Mouse (Mus musculus) thymus, adult 2 months (tissue): ENCODE results near the gene Bmpr1a. TPM values are rescaled to one million over a fixed set of nuclear protein-coding genes. Genes with fewer than 3 reads are reported as not detected.

ENCODE experiments used
- DNase-seq: peaks from one replicate; pipeline ENCODE4 v3.0.0; 2021
- H3K27ac ChIP-seq: fragments of 200-500 bp; 2 replicates; pipeline ENCODE4 v1.5.1; 2012; ENCODE audit warnings: low read length, control low read depth; ENCODE audit not compliant: control insufficient read depth, insufficient read depth
- H3K27me3 ChIP-seq: fragments of 200-500 bp; 2 replicates; pipeline ENCODE4 v1.6.1; 2012; ENCODE audit warnings: mild to moderate bottlenecking, low read length, moderate library complexity, mixed read lengths; ENCODE audit not compliant: control insufficient read depth, insufficient read depth
- H3K36me3 ChIP-seq: fragments of 200-500 bp; 2 replicates; pipeline ENCODE4 v1.6.1; 2012; ENCODE audit warnings: mild to moderate bottlenecking, low read length, moderate library complexity; ENCODE audit not compliant: control insufficient read depth, insufficient read depth
- H3K4me1 ChIP-seq: fragments of 200-500 bp; replicated peaks from 2 replicates; pipeline ENCODE4 v1.6.1; 2012; ENCODE audit warnings: low read length; ENCODE audit not compliant: control insufficient read depth, insufficient read depth
- H3K4me3 ChIP-seq: fragments of 200-500 bp; 2 replicates; pipeline ENCODE4 v1.5.1; 2012; ENCODE audit warnings: mild to moderate bottlenecking, low read length, control low read depth, moderate library complexity; ENCODE audit not compliant: control insufficient read depth, insufficient read depth
- CTCF ChIP-seq: fragments of 200-500 bp; IDR thresholded peaks from 2 replicates; pipeline ENCODE4 v1.5.1; 2012; ENCODE audit warnings: mild to moderate bottlenecking, control low read depth, low read length, moderate library complexity, borderline replicate concordance; ENCODE audit not compliant: control insufficient read depth, poor library complexity, insufficient read depth; ENCODE audit errors: extremely low read depth
- POLR2A ChIP-seq: fragments of 200-500 bp; IDR thresholded peaks from 2 replicates; pipeline ENCODE4 v1.6.1; 2012; ENCODE audit warnings: mild to moderate bottlenecking, low read length, control low read depth, moderate library complexity; ENCODE audit not compliant: control insufficient read depth, poor library complexity, insufficient read depth; ENCODE audit errors: extremely low read depth
- WGBS: fragments of 180-500 bp; shearing (Covaris S2); methylation state at CpG from one replicate; pipeline ENCODE4 v1.1.7; 2018; 5-methylcytosine and 5-hydroxymethylcytosine counted together
- polyA plus RNA-seq: library from polyadenylated mRNA; depleted of rRNA; stranded (reverse); fragments of >200 nt; gene quantifications from 2 replicates; pipeline ENCODE4 v1.2.3, GENCODE M21; 2012

Gene Bmpr1a
- polyA plus RNA-seq, 1 experiment = 3.1 TPM

DNA sequence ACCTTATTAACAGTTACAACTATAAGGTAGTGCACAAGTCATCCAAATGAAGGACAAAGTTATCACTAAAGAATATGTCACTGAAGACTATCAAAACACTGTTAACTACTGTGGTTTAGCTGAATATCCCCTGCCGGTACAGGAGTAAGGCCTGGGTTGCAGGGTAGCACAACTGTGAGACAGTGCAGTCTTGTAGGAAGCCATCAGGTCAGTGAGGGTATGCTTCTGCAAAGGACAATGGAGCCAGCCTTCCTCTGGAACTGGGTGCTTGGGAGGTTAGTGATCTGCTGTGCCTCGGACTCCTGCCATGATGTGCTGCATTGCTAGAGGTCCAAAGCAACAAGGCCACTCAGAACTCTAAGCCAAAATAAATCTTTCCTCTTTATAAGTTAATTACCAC, 43.8 kb downstream of the Bmpr1a start:
- no peaks in the 10 kb centered on the region for H3K4me1 ChIP-seq
- H3K27me3 ChIP-seq = no peaks in the 10 kb centered on the region
- H3K27ac ChIP-seq = no peak overlapping the region
- TF ChIP-seq CTCF (no peak), POLR2A (no peak)
- 96% methylated on average over 2 of the region's 2 CpGs for WGBS
- no peaks in the 10 kb centered on the region for H3K36me3 ChIP-seq
- no peak for DNase-seq
- no peak overlapping the region for H3K4me3 ChIP-seq

- Histone ChIP-seq H3K27ac (no peak overlapping the region), H3K36me3 (no peaks in the 10 kb centered on the region), H3K4me1 (no peaks in the 10 kb centered on the region), H3K27me3 (no peaks in the 10 kb centered on the region), H3K4me3 (no peak overlapping the region)
- 90% methylated on average over 1 of the region's 1 CpGs for WGBS
- no peak for TF ChIP-seq CTCF
- no peak for TF ChIP-seq POLR2A
- DNase-seq = no peak
Measured at GRCm38 (mm10) chr14:34458880-34459279, 44.3 kb downstream of the Bmpr1a start.

GRCm38 (mm10) chr14:34454282-34454681, 48.9 kb downstream of the Bmpr1a start:
- 90% methylated on average over 3 of the region's 3 CpGs for WGBS
- H3K4me3 ChIP-seq = no peak overlapping the region
- H3K27me3 ChIP-seq = no peaks in the 10 kb centered on the region
- H3K27ac ChIP-seq = no peak overlapping the region
- no peak for DNase-seq
- H3K4me1 ChIP-seq = no peaks in the 10 kb centered on the region
- H3K36me3 ChIP-seq = no peaks in the 10 kb centered on the region
- TF ChIP-seq POLR2A = no peak
- no peak for TF ChIP-seq CTCF

- no peaks in the 10 kb centered on the region for H3K27me3 ChIP-seq
- H3K27ac ChIP-seq = no peak overlapping the region
- no peaks in the 10 kb centered on the region for H3K4me1 ChIP-seq
- DNase-seq = no peak
- H3K4me3 ChIP-seq = no peak overlapping the region
- no peak for TF ChIP-seq CTCF
- TF ChIP-seq POLR2A = no peak
- no peaks in the 10 kb centered on the region for H3K36me3 ChIP-seq
- 61% methylated on average over 6 of the region's 6 CpGs for WGBS
Measured at GRCm38 (mm10) chr14:34453648-34454047, 49.5 kb downstream of the Bmpr1a start.

DNA sequence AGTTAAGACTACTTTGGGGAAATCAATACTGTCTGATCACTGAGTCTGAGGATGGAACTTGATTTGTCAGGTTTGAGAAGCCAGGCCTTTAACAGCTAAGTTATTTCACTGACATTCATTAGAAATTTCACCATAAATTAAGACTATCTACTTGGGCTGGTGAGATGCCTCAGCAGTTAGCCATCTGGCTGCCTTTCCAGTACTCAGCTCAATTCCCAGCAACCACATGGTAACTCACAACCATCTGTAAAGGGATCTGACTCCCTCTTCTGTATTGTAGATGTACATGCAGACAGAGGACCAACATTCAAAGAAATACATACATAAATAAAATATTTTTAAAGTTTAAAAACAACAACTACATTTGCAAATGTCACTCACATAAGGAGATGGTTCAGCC, 51.3 kb downstream of the Bmpr1a start:
- DNase-seq = no peak
- no peaks in the 10 kb centered on the region for H3K4me1 ChIP-seq
- no peaks in the 10 kb centered on the region for H3K36me3 ChIP-seq
- no peak overlapping the region for H3K27ac ChIP-seq
- H3K4me3 ChIP-seq = no peak overlapping the region
- no peaks in the 10 kb centered on the region for H3K27me3 ChIP-seq
- TF ChIP-seq POLR2A (no peak), CTCF (no peak)

GRCm38 (mm10) chr14:34450451-34450850, 52.7 kb downstream of the Bmpr1a start:
- Histone ChIP-seq H3K27me3 (no peaks in the 10 kb centered on the region), H3K4me3 (no peak overlapping the region), H3K36me3 (no peaks in the 10 kb centered on the region), H3K4me1 (no peaks in the 10 kb centered on the region), H3K27ac (no peak overlapping the region)
- DNase-seq = no peak
- TF ChIP-seq CTCF = no peak
- TF ChIP-seq POLR2A = no peak
- WGBS = 94% methylated on average over 5 of the region's 5 CpGs

DNA sequence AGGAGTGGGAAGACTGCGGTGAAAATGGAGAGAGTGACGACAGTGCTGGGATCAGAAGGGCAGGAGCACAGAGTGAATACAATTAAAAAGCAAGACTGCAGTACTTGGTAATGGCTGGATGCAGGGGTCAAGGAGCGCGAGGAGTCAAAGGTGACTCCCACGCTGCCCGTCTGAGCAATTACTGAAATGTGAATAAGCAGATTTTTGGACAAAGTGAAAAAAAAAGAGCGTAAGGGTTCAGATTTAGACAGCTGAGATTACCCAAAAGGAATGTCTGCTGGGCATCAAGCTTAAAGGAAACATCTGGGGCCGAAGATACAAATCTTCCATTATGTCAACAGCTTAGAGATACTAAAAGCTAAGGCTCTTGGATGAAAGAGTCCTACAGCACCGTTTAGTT, 53.3 kb downstream of the Bmpr1a start:
- DNase-seq = no peak
- WGBS = 76% methylated on average over 9 of the region's 9 CpGs
- H3K4me3 ChIP-seq = no peak overlapping the region
- no peaks in the 10 kb centered on the region for H3K36me3 ChIP-seq
- TF ChIP-seq CTCF (no peak), POLR2A (no peak)
- H3K4me1 ChIP-seq = no peaks in the 10 kb centered on the region
- no peaks in the 10 kb centered on the region for H3K27me3 ChIP-seq
- H3K27ac ChIP-seq = no peak overlapping the region
